Mouse (Mus musculus) liver, adult 2 months (tissue): ENCODE results near the gene Zscan29. TPM values are rescaled to one million over a fixed set of nuclear protein-coding genes. Genes with fewer than 3 reads are reported as not detected.
"Not testable (repeated sequence)": the region's sequence is repeated elsewhere in the genome, so short reads cannot be mapped to it uniquely, and the experiment has no call there.

ENCODE experiments used
- DNase-seq: peaks from one replicate; pipeline ENCODE4 v3.0.0-alpha.2; 2011; ENCODE audit warnings: low read depth, low spot score; ENCODE audit errors: extremely low read depth
- H3K27ac ChIP-seq: fragments of 200-500 bp; replicated peaks from 2 replicates; pipeline ENCODE4 v1.5.1; 2012; ENCODE audit warnings: low read depth, mild to moderate bottlenecking, control low read depth, inconsistent platforms, low read length; ENCODE audit not compliant: insufficient read depth
- H3K27me3 ChIP-seq: fragments of 200-500 bp; 2 replicates; pipeline ENCODE4 v1.6.1; 2012; ENCODE audit warnings: mild to moderate bottlenecking, moderate library complexity, low read length, inconsistent platforms; ENCODE audit not compliant: control insufficient read depth, insufficient read depth
- H3K36me3 ChIP-seq: fragments of 200-500 bp; 2 replicates; pipeline ENCODE4 v1.6.1; 2012; ENCODE audit warnings: low read length, inconsistent platforms; ENCODE audit not compliant: control insufficient read depth, insufficient read depth
- H3K4me1 ChIP-seq: fragments of 200-500 bp; 2 replicates; pipeline ENCODE4 v1.6.1; 2011; ENCODE audit warnings: low read length; ENCODE audit not compliant: control insufficient read depth, insufficient read depth
- H3K4me3 ChIP-seq: fragments of 200-500 bp; 2 replicates; pipeline ENCODE4 v1.5.1; 2011; ENCODE audit warnings: low read depth, mild to moderate bottlenecking, control low read depth, low read length, moderate library complexity; ENCODE audit not compliant: insufficient read depth
- H3K79me2 ChIP-seq: fragments of 200-500 bp; 2 replicates; pipeline ENCODE4 v1.6.1; 2012; ENCODE audit warnings: inconsistent platforms, mild to moderate bottlenecking, low read length, moderate library complexity; ENCODE audit not compliant: control insufficient read depth, insufficient read depth
- H3K9ac ChIP-seq: fragments of 200-500 bp; 2 replicates; pipeline ENCODE4 v1.6.1; 2012; ENCODE audit warnings: low read depth, mild to moderate bottlenecking, control low read depth, inconsistent platforms, low read length
- CTCF ChIP-seq: fragments of 200-500 bp; IDR thresholded peaks from 2 replicates; pipeline ENCODE4 v1.5.1; 2011; ENCODE audit warnings: low read depth, low read length, control low read depth
- POLR2A ChIP-seq: fragments of 200-500 bp; IDR thresholded peaks from 2 replicates; pipeline ENCODE4 v1.6.1; 2011; ENCODE audit warnings: low read length, control low read depth; ENCODE audit not compliant: insufficient read depth; ENCODE audit errors: extremely low read depth
- WGBS: fragments of 180-500 bp; shearing (Covaris S2); methylation state at CpG from one replicate; pipeline ENCODE4 v1.1.7; 2018; 5-methylcytosine and 5-hydroxymethylcytosine counted together
- polyA plus RNA-seq: library from polyadenylated mRNA; depleted of rRNA; stranded (reverse); fragments of >200 nt; gene quantifications from 2 replicates; pipeline ENCODE4 v1.2.3, GENCODE M21; 2012; rRNA removed
- total RNA-seq: library from RNA; depleted of rRNA; stranded (reverse); fragments of >200 nt; gene quantifications from 2 replicates; pipeline ENCODE4 v1.2.3, GENCODE M21; 2014; rRNA removed

Gene Zscan29
- total and polyA plus RNA-seq, 2 experiments, result 2.8 to 5.4 TPM

- DNase-seq, result no peak
- TF ChIP-seq CTCF, result no peak
- no peak overlapping the region for H3K27ac ChIP-seq
- 21% methylated on average over 1 of the region's 1 CpGs for WGBS
- no peaks in the 10 kb centered on the region for H3K4me1 ChIP-seq
- H3K79me2 ChIP-seq, result no peaks in the 10 kb centered on the region
- no peaks in the 10 kb centered on the region for H3K36me3 ChIP-seq
- no peak overlapping the region for H3K4me3 ChIP-seq
- no peak overlapping the region for H3K9ac ChIP-seq
- H3K27me3 ChIP-seq, result no peaks in the 10 kb centered on the region
These were observed 43.4 kb downstream of the Zscan29 start for GRCm38 (mm10) chr2:121127536-121127935.

DNA sequence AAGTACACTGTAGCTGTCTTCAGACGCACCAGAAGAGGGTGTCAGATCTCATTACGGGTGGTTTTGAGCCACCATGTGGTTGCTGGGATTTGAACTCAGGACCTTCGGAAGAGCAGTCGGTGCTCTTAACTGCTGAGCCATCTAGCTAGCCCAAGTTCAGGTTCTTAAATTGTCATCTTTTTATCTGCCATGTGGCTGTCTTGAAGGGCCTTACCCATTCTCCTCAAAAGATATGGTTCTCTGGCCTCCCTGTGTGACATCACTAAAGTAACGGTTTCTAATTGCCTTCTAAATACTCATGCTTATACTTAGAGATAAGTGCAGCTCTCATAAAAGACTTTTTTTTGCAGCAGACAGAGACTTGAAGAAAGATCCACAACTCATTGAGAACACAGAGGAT, 44.6 kb downstream of the Zscan29 start:
- not testable (repeated sequence) for H3K27me3 ChIP-seq, H3K9ac ChIP-seq, H3K36me3 ChIP-seq, H3K4me3 ChIP-seq, H3K27ac ChIP-seq, H3K79me2 ChIP-seq, DNase-seq, H3K4me1 ChIP-seq
- WGBS, result 95% methylated on average over 5 of the region's 5 CpGs

- no peak for DNase-seq
- no peak for TF ChIP-seq CTCF
- no peak for TF ChIP-seq POLR2A
- Histone ChIP-seq H3K36me3 (no peaks in the 10 kb centered on the region), H3K79me2 (no peaks in the 10 kb centered on the region), H3K4me3 (no peak overlapping the region), H3K9ac (no peak overlapping the region), H3K27me3 (no peaks in the 10 kb centered on the region), H3K27ac (no peak overlapping the region), H3K4me1 (no peaks in the 10 kb centered on the region)
- 88% methylated on average over 3 of the region's 3 CpGs for WGBS
These were observed 51.7 kb downstream of the Zscan29 start for GRCm38 (mm10) chr2:121119260-121119659.

DNA sequence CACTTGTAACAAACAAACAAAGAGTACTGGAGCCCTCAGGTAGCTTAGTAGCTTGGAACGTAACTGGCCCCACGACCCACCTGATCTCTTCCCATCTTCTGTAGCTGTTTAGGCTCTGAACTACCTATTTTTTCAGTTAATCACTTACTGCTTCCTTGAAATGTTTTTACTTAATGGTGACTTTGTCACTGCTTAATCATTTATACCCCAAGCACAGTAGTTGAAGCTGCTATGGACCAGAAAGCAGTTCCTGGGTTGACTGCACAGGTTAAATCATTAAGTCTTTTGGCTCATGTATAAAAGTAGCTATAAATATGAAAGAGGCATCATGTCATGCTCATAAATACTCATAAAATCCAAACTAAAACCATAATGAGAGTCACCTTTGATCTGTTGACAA, 55.5 kb downstream of the Zscan29 start:
- Histone ChIP-seq H3K4me1 (no peaks in the 10 kb centered on the region), H3K4me3 (no peak overlapping the region), H3K27ac (no peak overlapping the region), H3K36me3 (no peaks in the 10 kb centered on the region), H3K9ac (no peak overlapping the region), H3K79me2 (no peaks in the 10 kb centered on the region), H3K27me3 (no peaks in the 10 kb centered on the region)
- TF ChIP-seq CTCF, result no peak
- TF ChIP-seq POLR2A, result no peak
- DNase-seq, result no peak
- 83% methylated on average over 2 of the region's 2 CpGs for WGBS

DNA sequence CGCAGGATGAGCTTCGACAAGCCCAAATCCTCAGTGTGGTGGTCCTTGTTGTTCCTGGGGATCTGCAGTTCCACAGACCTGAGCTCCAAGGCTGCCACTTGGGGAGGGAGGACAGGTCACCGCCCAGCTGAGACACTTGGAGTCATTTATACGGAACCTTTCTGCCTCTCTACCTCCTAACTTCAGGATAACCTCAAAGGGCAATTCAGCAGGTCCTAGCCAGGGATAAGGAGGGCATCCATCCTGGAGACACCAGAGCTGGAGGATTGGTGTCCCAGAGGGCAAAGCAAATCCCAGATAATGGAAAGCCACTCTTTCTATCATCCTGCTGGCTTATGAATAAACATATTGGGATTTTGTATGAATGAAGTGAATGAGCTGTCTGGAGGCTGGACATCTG, 61.2 kb downstream of the Zscan29 start, which contains the start of gene Tgm7:
Gene Tgm7 (minus strand): TSS at position 101 of the 400 bp plus-strand sequence.
- WGBS, result 88% methylated on average over 4 of the region's 4 CpGs

More for the DNA sequence above, 61.2 kb downstream of the Zscan29 start, which contains the start of gene Tgm7:
- Histone ChIP-seq H3K36me3 (no peaks in the 10 kb centered on the region), H3K27me3 (no peaks in the 10 kb centered on the region), H3K4me1 (no peaks in the 10 kb centered on the region), H3K79me2 (no peaks in the 10 kb centered on the region), H3K4me3 (no peak within 1 kb of the TSS), H3K9ac (no peak within 1 kb of the TSS), H3K27ac (no peak within 1 kb of the TSS)
- TF ChIP-seq CTCF, result no peak
- TF ChIP-seq POLR2A, result no peak
- DNase-seq, result no peak

Other genes with a start within 250 kb of the Zscan29 start
- gene Ubr1, start 200.4 kb downstream of the Zscan29 start, total RNA-seq, result 16.1 and 19.1 TPM in 2 replicates
- 10.2 and 14.4 TPM in 2 replicates for gene Ubr1, start 200.4 kb downstream of the Zscan29 start, polyA plus RNA-seq
- gene Tmem62, start 194.1 kb downstream of the Zscan29 start, total RNA-seq, result 13.6 and 17.7 TPM in 2 replicates
- 7.4 and 8.0 TPM in 2 replicates for gene Tmem62, start 194.1 kb downstream of the Zscan29 start, polyA plus RNA-seq
- 13.7 and 13.8 TPM in 2 replicates for gene Ccndbp1, start 162.7 kb downstream of the Zscan29 start, total RNA-seq
- 10.1 and 12.5 TPM in 2 replicates for gene Ccndbp1, start 162.7 kb downstream of the Zscan29 start, polyA plus RNA-seq
- gene Epb42, start 134.1 kb downstream of the Zscan29 start, total RNA-seq, result not detected in 2 replicates
- 0.10 TPM in 1 of 2 replicates, not detected in the other for gene Epb42, start 134.1 kb downstream of the Zscan29 start, polyA plus RNA-seq
- not detected in 2 replicates for gene Tgm5, start 85.3 kb downstream of the Zscan29 start, total RNA-seq
- not detected in 2 replicates for gene Tgm5, start 85.3 kb downstream of the Zscan29 start, polyA plus RNA-seq
- 0.09 TPM in 1 of 2 replicates, not detected in the other for gene Tgm7, start 61.3 kb downstream of the Zscan29 start, total RNA-seq
- 0.05 TPM in 1 of 2 replicates, not detected in the other for gene Tgm7, start 61.3 kb downstream of the Zscan29 start, polyA plus RNA-seq
- 10.0 and 12.6 TPM in 2 replicates for gene Adal, start 30.7 kb downstream of the Zscan29 start, total RNA-seq
- 7.1 and 8.0 TPM in 2 replicates for gene Adal, start 30.7 kb downstream of the Zscan29 start, polyA plus RNA-seq
- gene Lcmt2, start 30.5 kb downstream of the Zscan29 start, total RNA-seq, result 5.2 and 6.5 TPM in 2 replicates
- 9.1 and 9.9 TPM in 2 replicates for gene Lcmt2, start 30.5 kb downstream of the Zscan29 start, polyA plus RNA-seq
- 15.9 and 16.8 TPM in 2 replicates for gene Tubgcp4, start 471 bp downstream of the Zscan29 start, total RNA-seq
- 19.1 and 20.2 TPM in 2 replicates for gene Tubgcp4, start 471 bp downstream of the Zscan29 start, polyA plus RNA-seq
- 9.1 and 9.5 TPM in 2 replicates for gene Trp53bp1, start 100.3 kb upstream of the Zscan29 start, total RNA-seq
- 5.7 and 6.8 TPM in 2 replicates for gene Trp53bp1, start 100.3 kb upstream of the Zscan29 start, polyA plus RNA-seq
- gene Map1a, start 118.5 kb upstream of the Zscan29 start, total RNA-seq, result under 0.01 and 0.13 TPM in 2 replicates
- 0.22 and 0.44 TPM in 2 replicates for gene Map1a, start 118.5 kb upstream of the Zscan29 start, polyA plus RNA-seq
- 2.4 and 2.6 TPM in 2 replicates for gene Ppip5k1, start 184.3 kb upstream of the Zscan29 start, total RNA-seq
- 3.6 and 4.3 TPM in 2 replicates for gene Ppip5k1, start 184.3 kb upstream of the Zscan29 start, polyA plus RNA-seq
- 2.0 TPM in 1 of 2 replicates, not detected in the other for gene Ckmt1, start 186.6 kb upstream of the Zscan29 start, total RNA-seq
- 0.73 and 1.2 TPM in 2 replicates for gene Ckmt1, start 186.6 kb upstream of the Zscan29 start, polyA plus RNA-seq
- not detected in 2 replicates for gene Strc, start 216.0 kb upstream of the Zscan29 start, total RNA-seq
- not detected in 2 replicates for gene Strc, start 216.0 kb upstream of the Zscan29 start, polyA plus RNA-seq
- gene Pdia3, start 242.7 kb upstream of the Zscan29 start, total RNA-seq, result 193 and 226 TPM in 2 replicates
- 412 and 434 TPM in 2 replicates for gene Pdia3, start 242.7 kb upstream of the Zscan29 start, polyA plus RNA-seq
- gene Catsper2, start 242.7 kb upstream of the Zscan29 start, total RNA-seq, result 1.3 and 2.9 TPM in 2 replicates
- gene Catsper2, start 242.7 kb upstream of the Zscan29 start, polyA plus RNA-seq, result 1.3 and 2.5 TPM in 2 replicates